Mouse (Mus musculus): ENCODE measurements around the gene Hist1h3d. TPM values are rescaled to one million over a fixed set of nuclear protein-coding genes. Genes with fewer than 3 reads are reported as not detected.
"Not testable (repeated sequence)": the region's sequence is repeated elsewhere in the genome, so short reads cannot be mapped to it uniquely, and the experiment has no call there.

The Hist1h3d gene
- polyA plus RNA-seq, 1 experiment from 2014 or later = 1.4 TPM

DNA sequence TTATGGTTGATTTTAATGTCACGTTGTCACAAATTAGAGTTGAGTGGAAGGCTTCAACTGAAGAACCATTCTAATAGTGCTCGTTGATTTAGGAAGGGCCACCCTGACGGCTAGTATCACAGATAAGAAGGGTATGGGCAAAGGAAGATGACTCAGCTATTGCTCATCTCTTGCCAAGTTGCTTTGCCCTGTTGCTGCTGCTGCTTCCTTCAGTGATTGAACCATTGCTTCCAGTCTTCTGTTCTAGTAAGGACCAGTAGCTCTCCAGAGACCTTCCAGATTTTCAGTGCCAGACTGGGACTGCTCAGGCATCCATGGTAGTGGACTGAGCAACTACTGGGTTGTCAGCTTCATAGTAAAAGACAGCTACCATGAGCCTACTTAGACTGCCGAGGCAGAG, 33.6 kb downstream of the Hist1h3d start:
- WGBS = 59% methylated on average over 4 of the region's 4 CpGs
- H3K27ac ChIP-seq (ENCODE audit: low read length) = no peak overlapping the region
- no peak overlapping the region for H3K9ac ChIP-seq (ENCODE audit: low read length)
- H3K4me2 ChIP-seq (ENCODE audit: low read depth, low read length) = no peak overlapping the region
- H3K4me3 ChIP-seq (ENCODE audit: low read length) = no peak overlapping the region
- no peaks in the 10 kb centered on the region for H3K27me3 ChIP-seq (ENCODE audit: control insufficient read depth, insufficient read depth, low read length)
- no peaks in the 10 kb centered on the region for H3K9me3 ChIP-seq (replicated peaks; ENCODE audit: control insufficient read depth, low read length)
- no peaks in the 10 kb centered on the region for H3K4me1 ChIP-seq (ENCODE audit: control insufficient read depth, insufficient read depth, low read length)
- ATAC-seq (replicated peaks; ENCODE audit: extremely low read depth, insufficient read depth, low FRiP score) = no peak
- H3K36me3 ChIP-seq (ENCODE audit: control insufficient read depth, insufficient read depth) = no peaks in the 10 kb centered on the region

DNA sequence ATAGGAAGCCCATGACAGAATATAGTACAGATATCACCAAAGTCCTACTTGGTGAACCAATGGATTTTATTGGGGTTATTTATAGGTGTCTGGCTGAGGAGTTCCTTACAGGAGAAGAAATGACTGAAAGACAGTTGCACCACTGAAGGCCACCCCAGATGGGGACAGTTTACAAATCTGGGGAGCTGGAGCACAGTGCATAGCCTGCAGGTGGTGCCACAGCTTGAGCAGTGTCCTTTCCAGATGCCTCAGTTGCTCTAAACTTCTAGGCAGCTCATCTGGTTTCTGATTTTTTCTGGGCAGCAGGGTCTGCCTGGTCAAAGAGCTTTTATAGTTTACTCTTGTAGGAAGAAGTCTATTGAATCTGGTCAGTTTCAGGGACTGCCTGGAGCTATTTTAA, 34.3 kb downstream of the Hist1h3d start:
- Histone ChIP-seq H3K4me3 (ENCODE audit: low read length) (no peak overlapping the region), H3K27ac (ENCODE audit: low read length) (no peak overlapping the region)

DNA sequence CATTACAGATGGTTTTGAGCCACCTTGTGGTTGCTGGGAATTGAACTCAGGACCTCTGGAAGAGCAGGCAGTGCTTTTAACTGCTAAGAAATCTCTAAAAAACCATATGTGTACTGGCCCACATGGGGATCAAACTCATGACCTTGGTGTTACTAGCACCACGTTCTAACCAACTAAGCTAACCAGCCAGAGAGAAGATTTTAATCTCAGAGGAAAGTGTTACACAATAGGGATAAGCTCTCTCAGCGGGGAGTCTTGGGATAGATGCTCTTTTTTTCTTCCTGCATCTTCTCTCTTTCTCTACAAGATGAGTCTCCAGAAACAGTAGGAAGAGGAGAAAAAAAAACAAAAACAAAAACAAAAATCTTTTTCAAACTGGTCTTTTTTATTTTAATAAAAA, 34.8 kb downstream of the Hist1h3d start:
- Histone ChIP-seq H3K9me3 (replicated peaks; ENCODE audit: control insufficient read depth, low read length) (no peaks in the 10 kb centered on the region), H3K9ac (ENCODE audit: low read length) (no peak overlapping the region), H3K27ac (ENCODE audit: low read length) (no peak overlapping the region), H3K27me3 (ENCODE audit: control insufficient read depth, insufficient read depth, low read length) (no peaks in the 10 kb centered on the region), H3K4me3 (ENCODE audit: low read length) (no peak overlapping the region), H3K4me2 (ENCODE audit: low read depth, low read length) (no peak overlapping the region), H3K4me1 (ENCODE audit: control insufficient read depth, insufficient read depth, low read length) (no peaks in the 10 kb centered on the region), H3K36me3 (ENCODE audit: control insufficient read depth, insufficient read depth) (no peaks in the 10 kb centered on the region)
- ATAC-seq (replicated peaks; ENCODE audit: extremely low read depth, insufficient read depth, low FRiP score) = no peak
- WGBS = 64% methylated on average over 2 of the region's 2 CpGs

More for the DNA sequence above, 34.3 kb downstream of the Hist1h3d start:
- Histone ChIP-seq H3K4me1 (ENCODE audit: control insufficient read depth, insufficient read depth, low read length) (no peaks in the 10 kb centered on the region), H3K36me3 (ENCODE audit: control insufficient read depth, insufficient read depth) (no peaks in the 10 kb centered on the region), H3K9me3 (replicated peaks; ENCODE audit: control insufficient read depth, low read length) (no peaks in the 10 kb centered on the region), H3K27me3 (ENCODE audit: control insufficient read depth, insufficient read depth, low read length) (no peaks in the 10 kb centered on the region), H3K9ac (ENCODE audit: low read length) (no peak overlapping the region), H3K4me2 (ENCODE audit: low read depth, low read length) (no peak overlapping the region)
- no peak for ATAC-seq (replicated peaks; ENCODE audit: extremely low read depth, insufficient read depth, low FRiP score)

GRCm38 (mm10) chr13:23611638-23612037, 36.1 kb downstream of the Hist1h3d start:
- WGBS = 85% methylated on average over 3 of the region's 3 CpGs
- Histone ChIP-seq H3K27me3 (ENCODE audit: control insufficient read depth, insufficient read depth, low read length) (no peaks in the 10 kb centered on the region), H3K36me3 (ENCODE audit: control insufficient read depth, insufficient read depth) (no peaks in the 10 kb centered on the region), H3K9ac (ENCODE audit: low read length) (no peak overlapping the region), H3K27ac (ENCODE audit: low read length) (no peak overlapping the region), H3K4me2 (ENCODE audit: low read depth, low read length) (no peak overlapping the region), H3K4me3 (ENCODE audit: low read length) (no peak overlapping the region), H3K9me3 (replicated peaks; ENCODE audit: control insufficient read depth, low read length) (no peaks in the 10 kb centered on the region), H3K4me1 (ENCODE audit: control insufficient read depth, insufficient read depth, low read length) (no peaks in the 10 kb centered on the region)
- no peak for ATAC-seq (replicated peaks; ENCODE audit: extremely low read depth, insufficient read depth, low FRiP score)

- Histone ChIP-seq H3K36me3 (ENCODE audit: control insufficient read depth, insufficient read depth) (no peaks in the 10 kb centered on the region), H3K4me1 (ENCODE audit: control insufficient read depth, insufficient read depth, low read length) (peaks cover 4% of the 10 kb centered on the region), H3K4me2 (ENCODE audit: low read depth, low read length) (peak overlapping the region; percentile 94), H3K4me3 (ENCODE audit: low read length) (peak overlapping the region; percentile 67), H3K9me3 (replicated peaks; ENCODE audit: control insufficient read depth, low read length) (no peaks in the 10 kb centered on the region), H3K27me3 (ENCODE audit: control insufficient read depth, insufficient read depth, low read length) (no peaks in the 10 kb centered on the region), H3K27ac (ENCODE audit: low read length) (peak overlapping the region; percentile 94), H3K9ac (ENCODE audit: low read length) (peak overlapping the region; percentile 86)
- ATAC-seq (replicated peaks; ENCODE audit: extremely low read depth, insufficient read depth, low FRiP score) = no peak
- 48% methylated on average over 12 of the region's 12 CpGs for WGBS
Observed at GRCm38 (mm10) chr13:23620056-23620732, 44.6 kb downstream of the Hist1h3d start.

GRCm38 (mm10) chr13:23620733-23621531, 45.4 kb downstream of the Hist1h3d start, which contains the start of gene Hist1h2be:
Gene Hist1h2be (minus strand): TSS chr13:23621124.
- Histone ChIP-seq H3K4me2 (ENCODE audit: low read depth, low read length) (peak within 1 kb of the TSS; percentile 94), H3K4me3 (ENCODE audit: low read length) (peak within 1 kb of the TSS; percentile 67), H3K27ac (ENCODE audit: low read length) (peak within 1 kb of the TSS; percentile 94), H3K9ac (ENCODE audit: low read length) (peak within 1 kb of the TSS; percentile 86), H3K36me3 (ENCODE audit: control insufficient read depth, insufficient read depth) (no peaks in the 10 kb centered on the region), H3K9me3 (replicated peaks; ENCODE audit: control insufficient read depth, low read length) (no peaks in the 10 kb centered on the region), H3K4me1 (ENCODE audit: control insufficient read depth, insufficient read depth, low read length) (peaks cover 4% of the 10 kb centered on the region), H3K27me3 (ENCODE audit: control insufficient read depth, insufficient read depth, low read length) (no peaks in the 10 kb centered on the region)
- ATAC-seq (replicated peaks; ENCODE audit: extremely low read depth, insufficient read depth, low FRiP score) = peak; percentile 84
- under 1% methylated on average over 27 of the region's 27 CpGs for WGBS

- Histone ChIP-seq H3K9me3 (replicated peaks; ENCODE audit: control insufficient read depth, low read length) (no peaks in the 10 kb centered on the region), H3K9ac (ENCODE audit: low read length) (peak overlapping the region; percentile 86), H3K27me3 (ENCODE audit: control insufficient read depth, insufficient read depth, low read length) (no peaks in the 10 kb centered on the region), H3K4me1 (ENCODE audit: control insufficient read depth, insufficient read depth, low read length) (peaks cover 4% of the 10 kb centered on the region), H3K4me2 (ENCODE audit: low read depth, low read length) (peak overlapping the region; percentile 94), H3K27ac (ENCODE audit: low read length) (peak overlapping the region; percentile 94), H3K4me3 (ENCODE audit: low read length) (peak overlapping the region; percentile 67), H3K36me3 (ENCODE audit: control insufficient read depth, insufficient read depth) (no peaks in the 10 kb centered on the region)
- ATAC-seq (replicated peaks; ENCODE audit: extremely low read depth, insufficient read depth, low FRiP score) = peak; percentile 86
- 0% methylated on average over 18 of the region's 18 CpGs for WGBS
Observed at GRCm38 (mm10) chr13:23621532-23622174, 46.1 kb downstream of the Hist1h3d start.

DNA sequence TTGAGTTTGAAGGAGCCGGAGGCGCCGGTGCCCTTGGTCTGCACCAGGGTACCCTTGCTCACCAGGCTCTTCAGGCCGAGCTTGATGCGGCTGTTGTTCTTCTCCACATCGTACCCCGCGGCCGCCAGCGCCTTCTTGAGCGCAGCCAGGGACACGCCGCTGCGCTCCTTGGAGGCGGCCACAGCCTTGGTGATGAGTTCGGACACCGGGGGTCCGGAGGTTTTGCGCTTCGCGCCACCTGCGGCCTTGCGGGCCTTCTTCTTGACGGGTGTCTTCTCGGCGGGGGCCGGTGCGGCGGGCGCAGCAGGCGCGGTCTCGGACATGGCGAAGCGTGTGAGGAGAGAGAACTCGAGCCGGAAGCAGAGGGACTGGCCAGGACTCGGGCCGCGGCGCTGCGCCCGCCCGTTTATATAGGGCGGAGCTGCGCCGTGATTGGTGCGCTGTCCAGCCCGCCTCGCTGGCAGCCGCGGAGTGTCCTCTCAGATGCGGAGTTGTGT, 46.7 kb downstream of the Hist1h3d start, which contains the start of gene Hist1h1e:
Hist1h1e (minus strand) TSS at position 384 of the 497 bp plus-strand sequence.
- Histone ChIP-seq H3K4me3 (ENCODE audit: low read length) (peak within 1 kb of the TSS; percentile 67), H3K9ac (ENCODE audit: low read length) (peak within 1 kb of the TSS; percentile 86), H3K27ac (ENCODE audit: low read length) (peak within 1 kb of the TSS; percentile 94), H3K4me2 (ENCODE audit: low read depth, low read length) (peak within 1 kb of the TSS; percentile 94)
- peak; percentile 91 for ATAC-seq (replicated peaks; ENCODE audit: extremely low read depth, insufficient read depth, low FRiP score)
- H3K27me3 ChIP-seq (ENCODE audit: control insufficient read depth, insufficient read depth, low read length); H3K9me3 ChIP-seq (replicated peaks; ENCODE audit: control insufficient read depth, low read length); H3K36me3 ChIP-seq (ENCODE audit: control insufficient read depth, insufficient read depth); H3K4me1 ChIP-seq (ENCODE audit: control insufficient read depth, insufficient read depth, low read length): not testable (repeated sequence)
- under 1% methylated on average over 48 of the region's 53 CpGs for WGBS

Measured in heart, embryonic 16.5 days (tissue).